Mouse (Mus musculus) megakaryocyte, embryonic 14.5 days (primary cell): ENCODE measurements at regions not wholly inside any gene's neighbourhood (a gene's known extent, or its start where the extent isn't known, plus 50 kb on each side); places are given as distances from the start of the nearest gene placed in this dataset.
"Not testable (repeated sequence)": the region's sequence is repeated elsewhere in the genome, so short reads cannot be mapped to it uniquely, and the experiment has no call there.

Experiments
- FLI1 ChIP-seq: IDR thresholded peaks from 2 replicates; pipeline ENCODE4 v1.6.1; 2012; ENCODE audit warnings: low read length, inconsistent platforms, mixed read lengths
- GATA1 ChIP-seq: IDR thresholded peaks from 3 replicates; pipeline ENCODE4 v1.6.1; 2012; ENCODE audit warnings: mixed read lengths, low read length, inconsistent platforms, borderline replicate concordance

- TF ChIP-seq GATA1, FLI1: not testable (repeated sequence)
These were observed 424.6 kb upstream of the Olfr1507 start for GRCm38 (mm10) chr14:52920138-52920537.
